Mouse (Mus musculus): ENCODE measurements around the gene Hyal3. TPM values are rescaled to one million over a fixed set of nuclear protein-coding genes. Genes with fewer than 3 reads are reported as not detected.

The Hyal3 gene
- polyA plus RNA-seq, 1 experiment from 2014 or later, result 0.24 TPM

GRCm38 (mm10) chr9:107629901-107630425 is 49.3 kb downstream of the Hyal3 start:
- no peaks in the 10 kb centered on the region for H3K27me3 ChIP-seq (ENCODE audit: control insufficient read depth, insufficient read depth, low read length)
- H3K4me2 ChIP-seq (ENCODE audit: low read depth), result peak overlapping the region; percentile 54
- H3K9me3 ChIP-seq (ENCODE audit: control insufficient read depth, low read length), result no peaks in the 10 kb centered on the region
- H3K27ac ChIP-seq (ENCODE audit: low read depth, low read length), result peak overlapping the region; percentile 98
- peak; percentile 24; the same call in 1 of the 2 replicates for ATAC-seq (ENCODE audit: insufficient read depth, low FRiP score, low TSS enrichment)
- H3K4me3 ChIP-seq (ENCODE audit: low read depth, low read length), result peak overlapping the region; percentile 20
- peak overlapping the region; percentile 65 for H3K9ac ChIP-seq (ENCODE audit: low read length)
- DNase-seq (ENCODE audit: low spot score), result peak; percentile 71
- H3K36me3 ChIP-seq (ENCODE audit: control insufficient read depth, insufficient read depth, low read length), result no peaks in the 10 kb centered on the region; the same call in 1 of the 2 replicates
- WGBS, result 6% methylated on average over 14 of the region's 14 CpGs
- H3K4me1 ChIP-seq (ENCODE audit: control insufficient read depth, insufficient read depth, low read length), result peaks cover 73% of the 10 kb centered on the region

- WGBS, result 3% methylated on average over 4 of the region's 4 CpGs
- peaks cover 75% of the 10 kb centered on the region for H3K4me1 ChIP-seq (ENCODE audit: control insufficient read depth, insufficient read depth, low read length)
These were observed 50.0 kb downstream of the Hyal3 start for GRCm38 (mm10) chr9:107630576-107630975.

GRCm38 (mm10) chr9:107631311-107631826 is 50.8 kb downstream of the Hyal3 start:
- Histone ChIP-seq H3K36me3 (ENCODE audit: control insufficient read depth, insufficient read depth, low read length) (no peaks in the 10 kb centered on the region; the same call in 1 of the 2 replicates), H3K4me1 (ENCODE audit: control insufficient read depth, insufficient read depth, low read length) (peaks cover 77% of the 10 kb centered on the region), H3K4me2 (ENCODE audit: low read depth) (peak overlapping the region; percentile 77), H3K27ac (ENCODE audit: low read depth, low read length) (peak overlapping the region; percentile 98), H3K9ac (ENCODE audit: low read length) (peak overlapping the region; percentile 37; the same call in 1 of the 2 replicates), H3K9me3 (ENCODE audit: control insufficient read depth, low read length) (no peaks in the 10 kb centered on the region), H3K27me3 (ENCODE audit: control insufficient read depth, insufficient read depth, low read length) (no peaks in the 10 kb centered on the region), H3K4me3 (ENCODE audit: low read depth, low read length) (no peak overlapping the region)
- ATAC-seq (ENCODE audit: insufficient read depth, low FRiP score, low TSS enrichment) (no peak), DNase-seq (ENCODE audit: low spot score) (no peak)
- WGBS, result 42% methylated on average over 9 of the region's 9 CpGs

More at GRCm38 (mm10) chr9:107630576-107630975, 50.0 kb downstream of the Hyal3 start:
- DNase-seq (ENCODE audit: low spot score) (peak; percentile 89), ATAC-seq (ENCODE audit: insufficient read depth, low FRiP score, low TSS enrichment) (peak; percentile 45)
- Histone ChIP-seq H3K27me3 (ENCODE audit: control insufficient read depth, insufficient read depth, low read length) (no peaks in the 10 kb centered on the region), H3K36me3 (ENCODE audit: control insufficient read depth, insufficient read depth, low read length) (no peaks in the 10 kb centered on the region; the same call in 1 of the 2 replicates), H3K9ac (ENCODE audit: low read length) (peak overlapping the region; percentile 65), H3K9me3 (ENCODE audit: control insufficient read depth, low read length) (no peaks in the 10 kb centered on the region), H3K4me3 (ENCODE audit: low read depth, low read length) (peak overlapping the region; percentile 20; the same call in 1 of the 2 replicates), H3K27ac (ENCODE audit: low read depth, low read length) (peak overlapping the region; percentile 98), H3K4me2 (ENCODE audit: low read depth) (peak overlapping the region; percentile 54)

- Histone ChIP-seq H3K4me2 (ENCODE audit: low read depth) (peak overlapping the region; percentile 77), H3K27me3 (ENCODE audit: control insufficient read depth, insufficient read depth, low read length) (no peaks in the 10 kb centered on the region), H3K9me3 (ENCODE audit: control insufficient read depth, low read length) (no peaks in the 10 kb centered on the region), H3K27ac (ENCODE audit: low read depth, low read length) (peak overlapping the region; percentile 98), H3K36me3 (ENCODE audit: control insufficient read depth, insufficient read depth, low read length) (no peaks in the 10 kb centered on the region; the same call in 1 of the 2 replicates), H3K9ac (ENCODE audit: low read length) (peak overlapping the region; percentile 37; the same call in 1 of the 2 replicates), H3K4me3 (ENCODE audit: low read depth, low read length) (peak overlapping the region; percentile 90), H3K4me1 (ENCODE audit: control insufficient read depth, insufficient read depth, low read length) (peaks cover 75% of the 10 kb centered on the region)
- ATAC-seq (ENCODE audit: insufficient read depth, low FRiP score, low TSS enrichment) (no peak), DNase-seq (ENCODE audit: low spot score) (no peak)
- 76% methylated on average over 8 of the region's 8 CpGs for WGBS
These were observed 51.2 kb downstream of the Hyal3 start for GRCm38 (mm10) chr9:107631861-107632260.

- DNase-seq (ENCODE audit: low spot score) (no peak), ATAC-seq (ENCODE audit: insufficient read depth, low FRiP score, low TSS enrichment) (no peak)
- 69% methylated on average over 6 of the region's 6 CpGs for WGBS
- Histone ChIP-seq H3K4me1 (ENCODE audit: control insufficient read depth, insufficient read depth, low read length) (peaks cover 75% of the 10 kb centered on the region), H3K9ac (ENCODE audit: low read length) (peak overlapping the region; percentile 89), H3K9me3 (ENCODE audit: control insufficient read depth, low read length) (no peaks in the 10 kb centered on the region), H3K4me3 (ENCODE audit: low read depth, low read length) (peak overlapping the region; percentile 90), H3K27ac (ENCODE audit: low read depth, low read length) (peak overlapping the region; percentile 98), H3K36me3 (ENCODE audit: control insufficient read depth, insufficient read depth, low read length) (no peaks in the 10 kb centered on the region; the same call in 1 of the 2 replicates), H3K27me3 (ENCODE audit: control insufficient read depth, insufficient read depth, low read length) (no peaks in the 10 kb centered on the region), H3K4me2 (ENCODE audit: low read depth) (peak overlapping the region; percentile 77)
These were observed 51.9 kb downstream of the Hyal3 start for GRCm38 (mm10) chr9:107632478-107632877.

- H3K4me2 ChIP-seq (ENCODE audit: low read depth), result peak overlapping the region; percentile 77
- H3K4me3 ChIP-seq (ENCODE audit: low read depth, low read length), result peak overlapping the region; percentile 90
- peaks cover 72% of the 10 kb centered on the region for H3K4me1 ChIP-seq (ENCODE audit: control insufficient read depth, insufficient read depth, low read length)
- no peaks in the 10 kb centered on the region; the same call in 1 of the 2 replicates for H3K36me3 ChIP-seq (ENCODE audit: control insufficient read depth, insufficient read depth, low read length)
- no peaks in the 10 kb centered on the region for H3K27me3 ChIP-seq (ENCODE audit: control insufficient read depth, insufficient read depth, low read length)
- 2% methylated on average over 33 of the region's 33 CpGs for WGBS
- peak overlapping the region; percentile 89 for H3K9ac ChIP-seq (ENCODE audit: low read length)
- DNase-seq (ENCODE audit: low spot score) (peak; percentile 79), ATAC-seq (ENCODE audit: insufficient read depth, low FRiP score, low TSS enrichment) (no peak)
- no peaks in the 10 kb centered on the region for H3K9me3 ChIP-seq (ENCODE audit: control insufficient read depth, low read length)
- peak overlapping the region; percentile 98 for H3K27ac ChIP-seq (ENCODE audit: low read depth, low read length)
These were observed 52.6 kb downstream of the Hyal3 start for GRCm38 (mm10) chr9:107633091-107633660.

GRCm38 (mm10) chr9:107633661-107634405 is 53.2 kb downstream of the Hyal3 start:
- WGBS, result under 1% methylated on average over 15 of the region's 15 CpGs
- ATAC-seq (ENCODE audit: insufficient read depth, low FRiP score, low TSS enrichment), result no peak
- Histone ChIP-seq H3K9me3 (ENCODE audit: control insufficient read depth, low read length) (no peaks in the 10 kb centered on the region), H3K27me3 (ENCODE audit: control insufficient read depth, insufficient read depth, low read length) (no peaks in the 10 kb centered on the region), H3K27ac (ENCODE audit: low read depth, low read length) (peak overlapping the region; percentile 98), H3K36me3 (ENCODE audit: control insufficient read depth, insufficient read depth, low read length) (no peaks in the 10 kb centered on the region), H3K4me2 (ENCODE audit: low read depth) (peak overlapping the region; percentile 77), H3K4me1 (ENCODE audit: control insufficient read depth, insufficient read depth, low read length) (peaks cover 65% of the 10 kb centered on the region), H3K4me3 (ENCODE audit: low read depth, low read length) (peak overlapping the region; percentile 90), H3K9ac (ENCODE audit: low read length) (peak overlapping the region; percentile 89)
- peak; percentile 49 for DNase-seq (ENCODE audit: low spot score)

GRCm38 (mm10) chr9:107634406-107635278 is 54.0 kb downstream of the Hyal3 start:
- no peaks in the 10 kb centered on the region for H3K27me3 ChIP-seq (ENCODE audit: control insufficient read depth, insufficient read depth, low read length)
- H3K27ac ChIP-seq (ENCODE audit: low read depth, low read length), result peak overlapping the region; percentile 98
- no peak for ATAC-seq (ENCODE audit: insufficient read depth, low FRiP score, low TSS enrichment)
- no peaks in the 10 kb centered on the region for H3K9me3 ChIP-seq (ENCODE audit: control insufficient read depth, low read length)
- WGBS, result under 1% methylated on average over 35 of the region's 35 CpGs
- H3K4me3 ChIP-seq (ENCODE audit: low read depth, low read length), result peak overlapping the region; percentile 90
- no peak for DNase-seq (ENCODE audit: low spot score)
- peaks cover 57% of the 10 kb centered on the region for H3K4me1 ChIP-seq (ENCODE audit: control insufficient read depth, insufficient read depth, low read length)
- peak overlapping the region; percentile 77 for H3K4me2 ChIP-seq (ENCODE audit: low read depth)
- peak overlapping the region; percentile 89 for H3K9ac ChIP-seq (ENCODE audit: low read length)
- no peaks in the 10 kb centered on the region for H3K36me3 ChIP-seq (ENCODE audit: control insufficient read depth, insufficient read depth, low read length)
